Mouse (Mus musculus) limb, embryonic 15.5 days (tissue): ENCODE data around the gene Cers6. TPM values are rescaled to one million over a fixed set of nuclear protein-coding genes. Genes with fewer than 3 reads are reported as not detected.

Source experiments
- ATAC-seq: fragments of 200-750 bp; cut with Nextera tagmentation; 2 replicates; pipeline ENCODE4 v1.8.0; 2017; ENCODE audit warnings: low read depth, moderate TSS enrichment; ENCODE audit not compliant: insufficient number of reproducible peaks, low FRiP score, low TSS enrichment
- H3K27ac ChIP-seq: fragments of 300-500 bp; sonication (generic); 2 replicates; pipeline ENCODE4 v1.5.1; 2015; ENCODE audit warnings: moderate library complexity, mild to moderate bottlenecking, inconsistent platforms
- H3K27me3 ChIP-seq: fragments of 300-500 bp; sonication (generic); 2 replicates; pipeline ENCODE4 v1.6.1; 2015; ENCODE audit warnings: inconsistent platforms
- H3K36me3 ChIP-seq: fragments of 300-500 bp; sonication (generic); 2 replicates; pipeline ENCODE4 v1.6.1; 2015; ENCODE audit warnings: inconsistent platforms
- H3K4me1 ChIP-seq: fragments of 300-500 bp; sonication (generic); 2 replicates; pipeline ENCODE4 v1.6.1; 2015; ENCODE audit warnings: inconsistent platforms
- H3K4me2 ChIP-seq: fragments of 300-500 bp; sonication (generic); 2 replicates; pipeline ENCODE4 v1.6.1; 2015; ENCODE audit warnings: mild to moderate bottlenecking, inconsistent platforms
- H3K4me3 ChIP-seq: fragments of 300-500 bp; sonication (generic); 2 replicates; pipeline ENCODE4 v1.5.1; 2015; ENCODE audit warnings: mild to moderate bottlenecking, inconsistent platforms
- H3K9ac ChIP-seq: fragments of 300-500 bp; sonication (generic); 2 replicates; pipeline ENCODE4 v1.6.1; 2015; ENCODE audit warnings: inconsistent platforms
- H3K9me3 ChIP-seq: fragments of 300-500 bp; sonication (generic); 2 replicates; pipeline ENCODE4 v1.6.1; 2016; ENCODE audit warnings: inconsistent platforms
- WGBS: fragments of 180-500 bp; shearing (Covaris S2); methylation state at CpG from one replicate; pipeline ENCODE4 v1.1.7; 2015; 5-methylcytosine and 5-hydroxymethylcytosine counted together
- polyA plus RNA-seq: library from polyadenylated mRNA; unstranded; fragments of >200 nt; fragmentation: Nextera tagmentation; extraction: Ambion mirVana; gene quantifications from 2 replicates; pipeline ENCODE4 v1.2.1, GENCODE M21; 2015

Cers6 gene
- polyA plus RNA-seq, 1 experiment from 2014 or later: 27.6 TPM

- WGBS: 91% methylated on average over 3 of the region's 3 CpGs
- no peaks in the 10 kb centered on the region for H3K36me3 ChIP-seq
- H3K27ac ChIP-seq: no peak overlapping the region
- H3K9me3 ChIP-seq: no peaks in the 10 kb centered on the region
- ATAC-seq: no peak
- H3K9ac ChIP-seq: no peak overlapping the region
- no peaks in the 10 kb centered on the region for H3K27me3 ChIP-seq
- no peak overlapping the region for H3K4me3 ChIP-seq
- no peak overlapping the region for H3K4me2 ChIP-seq
- no peaks in the 10 kb centered on the region; the same call in 1 of the 2 replicates for H3K4me1 ChIP-seq
Observed at GRCm38 (mm10) chr2:68906921-68907320, 45.7 kb downstream of the Cers6 start.

GRCm38 (mm10) chr2:68907721-68908463 is 46.7 kb downstream of the Cers6 start:
- Histone ChIP-seq H3K9me3 (no peaks in the 10 kb centered on the region), H3K27me3 (no peaks in the 10 kb centered on the region), H3K4me1 (no peaks in the 10 kb centered on the region; the same call in 1 of the 2 replicates), H3K9ac (no peak overlapping the region), H3K4me2 (no peak overlapping the region), H3K36me3 (no peaks in the 10 kb centered on the region), H3K4me3 (no peak overlapping the region), H3K27ac (no peak overlapping the region)
- 53% methylated on average over 11 of the region's 11 CpGs for WGBS
- ATAC-seq: no peak

- Histone ChIP-seq H3K4me2 (no peak overlapping the region), H3K36me3 (no peaks in the 10 kb centered on the region), H3K4me1 (no peaks in the 10 kb centered on the region; the same call in 1 of the 2 replicates), H3K9me3 (no peaks in the 10 kb centered on the region), H3K27ac (no peak overlapping the region), H3K4me3 (no peak overlapping the region), H3K27me3 (no peaks in the 10 kb centered on the region), H3K9ac (no peak overlapping the region)
- 48% methylated on average over 7 of the region's 7 CpGs for WGBS
- no peak for ATAC-seq
Observed at GRCm38 (mm10) chr2:68910727-68911126, 49.5 kb downstream of the Cers6 start.

- no peaks in the 10 kb centered on the region; the same call in 1 of the 2 replicates for H3K4me1 ChIP-seq
- no peak for ATAC-seq
- no peaks in the 10 kb centered on the region for H3K9me3 ChIP-seq
- H3K9ac ChIP-seq: no peak overlapping the region
- no peaks in the 10 kb centered on the region for H3K27me3 ChIP-seq
- H3K27ac ChIP-seq: no peak overlapping the region
- H3K36me3 ChIP-seq: no peaks in the 10 kb centered on the region
- H3K4me2 ChIP-seq: no peak overlapping the region
- WGBS: 83% methylated on average over 12 of the region's 12 CpGs
- H3K4me3 ChIP-seq: no peak overlapping the region
Observed at GRCm38 (mm10) chr2:68911587-68912483, 50.6 kb downstream of the Cers6 start.

GRCm38 (mm10) chr2:68915742-68916141 is 54.5 kb downstream of the Cers6 start:
- Histone ChIP-seq H3K4me2 (no peak overlapping the region), H3K27ac (no peak overlapping the region)
- no peak for ATAC-seq

GRCm38 (mm10) chr2:68916299-68916698 is 55.1 kb downstream of the Cers6 start:
- H3K27ac ChIP-seq: no peak overlapping the region
- H3K36me3 ChIP-seq: no peaks in the 10 kb centered on the region
- no peaks in the 10 kb centered on the region for H3K27me3 ChIP-seq
- no peak overlapping the region for H3K4me2 ChIP-seq
- H3K4me3 ChIP-seq: no peak overlapping the region
- H3K9ac ChIP-seq: no peak overlapping the region
- ATAC-seq: no peak
- H3K4me1 ChIP-seq: no peaks in the 10 kb centered on the region
- no peaks in the 10 kb centered on the region for H3K9me3 ChIP-seq
- 89% methylated on average over 3 of the region's 3 CpGs for WGBS

More at GRCm38 (mm10) chr2:68915742-68916141, 54.5 kb downstream of the Cers6 start:
- Histone ChIP-seq H3K9me3 (no peaks in the 10 kb centered on the region), H3K4me1 (no peaks in the 10 kb centered on the region; the same call in 1 of the 2 replicates), H3K36me3 (no peaks in the 10 kb centered on the region), H3K27me3 (no peaks in the 10 kb centered on the region), H3K4me3 (no peak overlapping the region), H3K9ac (no peak overlapping the region)

GRCm38 (mm10) chr2:68917010-68917409 is 55.8 kb downstream of the Cers6 start:
- Histone ChIP-seq H3K4me3 (no peak overlapping the region), H3K27ac (no peak overlapping the region), H3K9me3 (no peaks in the 10 kb centered on the region), H3K27me3 (no peaks in the 10 kb centered on the region), H3K4me1 (no peaks in the 10 kb centered on the region), H3K4me2 (no peak overlapping the region), H3K9ac (no peak overlapping the region), H3K36me3 (no peaks in the 10 kb centered on the region)
- ATAC-seq: no peak

GRCm38 (mm10) chr2:68917524-68917923 is 56.3 kb downstream of the Cers6 start:
- H3K9ac ChIP-seq: no peak overlapping the region
- no peaks in the 10 kb centered on the region for H3K4me1 ChIP-seq
- no peaks in the 10 kb centered on the region for H3K36me3 ChIP-seq
- H3K4me2 ChIP-seq: no peak overlapping the region
- H3K27me3 ChIP-seq: no peaks in the 10 kb centered on the region
- ATAC-seq: no peak
- H3K4me3 ChIP-seq: no peak overlapping the region
- H3K9me3 ChIP-seq: no peaks in the 10 kb centered on the region
- no peak overlapping the region for H3K27ac ChIP-seq
- 81% methylated on average over 4 of the region's 4 CpGs for WGBS

- Histone ChIP-seq H3K9me3 (no peaks in the 10 kb centered on the region), H3K4me2 (no peak overlapping the region), H3K36me3 (no peaks in the 10 kb centered on the region), H3K4me1 (peaks cover 8% of the 10 kb centered on the region), H3K27me3 (no peaks in the 10 kb centered on the region), H3K27ac (no peak overlapping the region), H3K9ac (no peak overlapping the region), H3K4me3 (no peak overlapping the region)
- ATAC-seq: no peak
- 58% methylated on average over 9 of the region's 9 CpGs for WGBS
Observed at GRCm38 (mm10) chr2:68924344-68924743, 63.1 kb downstream of the Cers6 start.

- H3K4me2 ChIP-seq: no peak overlapping the region
- peaks cover 8% of the 10 kb centered on the region for H3K4me1 ChIP-seq
- H3K36me3 ChIP-seq: no peaks in the 10 kb centered on the region
- H3K9ac ChIP-seq: no peak overlapping the region
- H3K9me3 ChIP-seq: no peaks in the 10 kb centered on the region
- H3K27ac ChIP-seq: no peak overlapping the region
- ATAC-seq: peak; percentile 65; the same call in 1 of the 2 replicates
- no peak overlapping the region for H3K4me3 ChIP-seq
- H3K27me3 ChIP-seq: no peaks in the 10 kb centered on the region
- 43% methylated on average over 6 of the region's 6 CpGs for WGBS
Observed at GRCm38 (mm10) chr2:68925542-68925941, 64.3 kb downstream of the Cers6 start.

GRCm38 (mm10) chr2:68926913-68927790 is 65.9 kb downstream of the Cers6 start:
- WGBS: 65% methylated on average over 10 of the region's 10 CpGs
- Histone ChIP-seq H3K9me3 (no peaks in the 10 kb centered on the region), H3K4me2 (no peak overlapping the region), H3K27ac (no peak overlapping the region), H3K27me3 (no peaks in the 10 kb centered on the region), H3K36me3 (no peaks in the 10 kb centered on the region), H3K9ac (no peak overlapping the region), H3K4me1 (peaks cover 8% of the 10 kb centered on the region), H3K4me3 (no peak overlapping the region)
- ATAC-seq: no peak
